ENCODE assay signal across 8 mouse cellular contexts in genomic region chr19:5819549-5819948, GRCm38 (mm10). TPM values are rescaled to one million over a fixed set of nuclear protein-coding genes. Genes with fewer than 3 reads are reported as not detected.
DNase-seq lines count a peak whose midpoint lies in the region; ATAC-seq and TF ChIP-seq lines count a peak whose summit lies in the region.

No protein-coding gene starts in this region.

- no peak for TF ChIP-seq POLR2A in thymus, adult 2 months (IDR thresholded peaks at IDR 0.05; ENCODE audit: control insufficient read depth, extremely low read depth, insufficient read depth, low read length, poor library complexity)
- no peak for TF ChIP-seq POLR2A in myocyte (IDR thresholded peaks at IDR 0.05; ENCODE audit: insufficient read length, low read depth)

- H3K9ac ChIP-seq in hindbrain, embryonic 14.5 days, result no peak overlapping the region

- H3K79me2 ChIP-seq in myocyte (ENCODE audit: control insufficient read depth, insufficient read depth), result peaks cover 8% of the 10 kb centered on the region

- TF ChIP-seq CTCF in thymus, adult 2 months (IDR thresholded peaks at IDR 0.05; ENCODE audit: borderline replicate concordance, control insufficient read depth, extremely low read depth, insufficient read depth, low read length, poor library complexity), result 0 out of 2 replicates have a peak, but pooled peaks have one; percentile 19

- H3K4me2 ChIP-seq in myocyte (ENCODE audit: low read depth), result no peak overlapping the region
- H3K4me2 ChIP-seq in hindbrain, embryonic 14.5 days (replicated peaks), result no peak overlapping the region

- 81% methylated on average over 12 of the region's 12 CpGs for WGBS in thymus, adult 2 months
- 52% methylated on average over 12 of the region's 12 CpGs for WGBS in hindbrain, embryonic 14.5 days

- H3K4me1 ChIP-seq in thymus, adult 2 months (replicated peaks; ENCODE audit: control insufficient read depth, insufficient read depth, low read length), result peaks cover 48% of the 10 kb centered on the region
- peaks cover 16% of the 10 kb centered on the region for H3K4me1 ChIP-seq in hindbrain, embryonic 14.5 days (replicated peaks; ENCODE audit: control insufficient read depth, insufficient read depth, low read length)

- H3ac ChIP-seq in myocyte (ENCODE audit: control insufficient read depth, insufficient read length), result no peak overlapping the region

- peak; percentile 50 for DNase-seq in adrenal gland, adult 2 months
- DNase-seq in adrenal gland, adult (ENCODE audit: inconsistent age in 2 of 2, low spot score in 1 of 2), result no peak
- no peak for DNase-seq in thymus, adult 2 months
- no peak for DNase-seq in thymus, postnatal 10 days (ENCODE audit: low spot score in 2 of 2)
- DNase-seq in kidney, postnatal 4 days, result peak; percentile 78 to 89
- DNase-seq in adipocyte (ENCODE audit: low spot score), result no peak
- DNase-seq in hindbrain, embryonic 14.5 days (ENCODE audit: low spot score), result no peak

- H3K4me3 ChIP-seq in thymus, adult 2 months (ENCODE audit: control insufficient read depth, insufficient read depth, low read length), result no peak overlapping the region
- no peak overlapping the region for H3K4me3 ChIP-seq in myocyte
- no peak overlapping the region for H3K4me3 ChIP-seq in hindbrain, embryonic 14.5 days (replicated peaks; ENCODE audit: low read length)

- H3K27me3 ChIP-seq in thymus, adult 2 months (ENCODE audit: control insufficient read depth, insufficient read depth, low read length), result no peaks in the 10 kb centered on the region
- H3K27me3 ChIP-seq in myocyte (ENCODE audit: control insufficient read depth, insufficient read depth, insufficient read length), result no peaks in the 10 kb centered on the region
- no peaks in the 10 kb centered on the region for H3K27me3 ChIP-seq in hindbrain, embryonic 14.5 days (ENCODE audit: control insufficient read depth, insufficient read depth, low read length)

- H3K9me3 ChIP-seq in hindbrain, embryonic 14.5 days (ENCODE audit: control insufficient read depth, low read length), result no peaks in the 10 kb centered on the region

- no peak overlapping the region for H3K27ac ChIP-seq in thymus, adult 2 months (ENCODE audit: control insufficient read depth, insufficient read depth, low read length)
- no peak overlapping the region for H3K27ac ChIP-seq in hindbrain, embryonic 14.5 days

- no peaks in the 10 kb centered on the region for H3K36me3 ChIP-seq in thymus, adult 2 months (ENCODE audit: control insufficient read depth, insufficient read depth, low read length)
- peaks cover 8% of the 10 kb centered on the region for H3K36me3 ChIP-seq in myocyte (ENCODE audit: control insufficient read depth, insufficient read depth)
- no peaks in the 10 kb centered on the region for H3K36me3 ChIP-seq in hindbrain, embryonic 14.5 days (replicated peaks; ENCODE audit: control insufficient read depth, insufficient read depth)

- no peak for ATAC-seq in hindbrain, embryonic 14.5 days (ENCODE audit: low FRiP score)

TF ChIP-seq in myocyte, 11 proteins besides CTCF, POLR2A, EP300 and RAD21:
- TF ChIP-seq SRF (IDR thresholded peaks at IDR 0.05; ENCODE audit: control insufficient read depth, insufficient read length, low read depth), result no peak
- TF ChIP-seq POLR2AphosphoS2 (IDR thresholded peaks at IDR 0.05; ENCODE audit: insufficient read length, low read depth), result peak; percentile 61
- no peak for TF ChIP-seq CEBPB (IDR thresholded peaks at IDR 0.05; ENCODE audit: insufficient read depth, poor library complexity, severe bottlenecking)
- TF ChIP-seq E2F4 (IDR thresholded peaks at IDR 0.05; ENCODE audit: insufficient read depth), result no peak
- no peak for TF ChIP-seq REST (IDR thresholded peaks at IDR 0.05; ENCODE audit: insufficient read depth, insufficient read length)
- TF ChIP-seq TCF12 (IDR thresholded peaks at IDR 0.05; ENCODE audit: insufficient read depth, poor library complexity, severe bottlenecking), result no peak
- no peak for TF ChIP-seq TCF3 (IDR thresholded peaks at IDR 0.05; ENCODE audit: insufficient read length, low read depth)

RNA-seq across cellular contexts. Expression of gene Scyl1, which starts 48.3 kb away (rescaled TPM):
- total RNA-seq in adrenal gland, adult 2 months (2021), result 100 to 1,000 TPM; 106 to 109 TPM
- 119 and 125 TPM in 2 replicates for polyA plus RNA-seq in adrenal gland, adult 2 months (2012; rRNA removed)
- polyA plus RNA-seq in thymus, adult 2 months (2012; rRNA removed), result 107 and 113 TPM in 2 replicates
- 73.5 TPM for polyA plus RNA-seq in myocyte (2012; fragmentation: generic; extraction: Trizol)
- 73.5 and 76.7 TPM in 2 replicates for polyA plus RNA-seq in hindbrain, embryonic 14.5 days (2014; fragmentation: Nextera tagmentation; extraction: Ambion mirVana)

RNA-seq across cellular contexts. Expression of gene Frmd8, which starts 55.5 kb away (rescaled TPM):
- 10 to 100 TPM; 41.2 to 51.4 TPM for total RNA-seq in adrenal gland, adult 2 months (2021)
- polyA plus RNA-seq in adrenal gland, adult 2 months (2012; rRNA removed), result 27.8 and 36.4 TPM in 2 replicates
- 121 and 129 TPM in 2 replicates for polyA plus RNA-seq in thymus, adult 2 months (2012; rRNA removed)
- polyA plus RNA-seq in myocyte (2012; fragmentation: generic; extraction: Trizol), result 22.3 TPM
- polyA plus RNA-seq in hindbrain, embryonic 14.5 days (2014; fragmentation: Nextera tagmentation; extraction: Ambion mirVana), result 11.3 and 13.1 TPM in 2 replicates

RNA-seq across cellular contexts. Expression of gene Slc25a45, which starts 58.1 kb away (rescaled TPM):
- 10 to 100 TPM; 15.5 to 36.2 TPM for total RNA-seq in adrenal gland, adult 2 months (2021)
- polyA plus RNA-seq in adrenal gland, adult 2 months (2012; rRNA removed), result 42.4 and 44.6 TPM in 2 replicates
- polyA plus RNA-seq in thymus, adult 2 months (2012; rRNA removed), result 57.5 and 57.9 TPM in 2 replicates
- polyA plus RNA-seq in myocyte (2012; fragmentation: generic; extraction: Trizol), result 5.2 TPM
- polyA plus RNA-seq in hindbrain, embryonic 14.5 days (2014; fragmentation: Nextera tagmentation; extraction: Ambion mirVana), result 1.5 and 2.5 TPM in 2 replicates

Comparison
In these comparisons a context has a peak if more than half of its experiments do, and no peak if none do; other contexts are left out.
1. DNase-seq: peak in adrenal gland, adult 2 months (single experiment) and kidney, postnatal 4 days (2 of 2); none in adrenal gland, adult (0 of 2), thymus, adult 2 months (single experiment), thymus, postnatal 10 days (0 of 2), adipocyte (single experiment) and hindbrain, embryonic 14.5 days (single experiment).